Mouse (Mus musculus): ENCODE measurements around the gene F830045P16Rik. TPM values are rescaled to one million over a fixed set of nuclear protein-coding genes. Genes with fewer than 3 reads are reported as not detected.

Gene F830045P16Rik
- total RNA-seq, 2 experiments from 2014 or later = 0.86 to 1.2 TPM

- no peak for DNase-seq (ENCODE audit: low spot score in 2 of 2)
Measured at GRCm38 (mm10) chr2:129546772-129547171, 10.4 kb upstream of the F830045P16Rik start.

- DNase-seq (ENCODE audit: low spot score in 2 of 2) = no peak
Measured at GRCm38 (mm10) chr2:129545596-129545995, 9.2 kb upstream of the F830045P16Rik start.

DNA sequence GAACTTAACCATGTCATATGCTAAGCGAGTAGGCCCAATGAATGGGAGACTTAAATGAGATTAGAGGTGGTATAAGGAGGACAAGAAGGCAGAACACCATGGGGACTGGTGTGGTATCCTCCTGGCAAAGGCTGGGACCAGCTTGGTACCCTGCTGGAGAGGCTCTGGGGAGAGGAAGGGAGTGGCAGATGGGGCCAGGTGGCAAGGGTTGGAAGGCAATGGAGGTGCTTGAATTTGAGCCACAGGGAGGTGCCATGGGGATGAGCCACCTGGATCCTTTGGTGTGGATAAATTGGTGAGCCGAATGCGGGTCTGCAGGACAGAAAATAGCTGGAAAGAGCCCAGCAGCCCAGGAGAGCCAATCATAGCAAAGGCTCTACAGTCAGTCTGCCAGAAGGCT lies 8.5 kb upstream of the F830045P16Rik start:
- no peak for DNase-seq (ENCODE audit: low spot score in 2 of 2)

- DNase-seq (ENCODE audit: low spot score in 2 of 2) = no peak
Measured at GRCm38 (mm10) chr2:129544448-129544847, 8.0 kb upstream of the F830045P16Rik start.

DNA sequence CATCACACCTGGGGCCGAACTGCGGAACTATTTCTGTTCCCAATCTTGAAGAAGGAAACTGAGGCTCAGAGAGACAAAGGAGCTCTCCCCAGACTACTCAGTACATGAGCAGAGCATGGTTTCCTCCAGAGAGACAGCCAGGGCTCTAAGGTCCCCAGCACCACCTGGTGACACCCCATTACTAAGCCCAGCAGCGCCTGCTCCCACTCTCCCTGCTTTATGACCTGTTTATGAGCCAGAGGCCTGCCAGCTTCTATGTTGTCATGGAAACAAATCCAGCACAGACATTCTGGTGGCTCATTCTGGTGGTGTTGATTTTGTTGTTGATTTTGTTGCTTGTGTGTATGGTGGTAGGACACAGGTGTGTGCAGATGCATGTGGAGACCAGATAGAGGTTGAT lies 3.6 kb upstream of the F830045P16Rik start:
- no peak for DNase-seq (ENCODE audit: low spot score in 2 of 2)

GRCm38 (mm10) chr2:129539175-129539574 lies 2.8 kb upstream of the F830045P16Rik start:
- DNase-seq (ENCODE audit: low spot score in 2 of 2) = no peak

GRCm38 (mm10) chr2:129537926-129538325 lies 1.5 kb upstream of the F830045P16Rik start:
- DNase-seq (ENCODE audit: low spot score in 2 of 2) = no peak

DNA sequence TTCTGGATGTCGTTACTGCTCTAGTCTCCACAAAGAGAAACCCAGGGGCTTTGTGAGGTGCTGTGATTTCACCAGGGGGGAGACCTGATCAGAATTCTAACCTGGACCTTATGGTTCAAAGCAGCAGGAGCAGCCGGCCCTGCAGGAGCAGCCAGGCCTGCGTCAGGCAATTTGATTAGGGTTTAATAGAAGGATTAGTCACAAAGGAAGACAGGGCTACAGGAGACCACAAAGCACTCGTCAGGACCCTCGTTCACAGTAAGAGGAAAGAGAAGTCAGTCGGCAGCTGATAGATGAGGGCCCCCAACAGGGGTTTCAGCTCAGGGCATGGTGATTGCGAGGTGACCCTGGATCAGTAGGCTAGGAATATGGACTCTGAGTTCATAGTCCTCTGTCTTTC lies 958 bp upstream of the F830045P16Rik start:
- no peak for DNase-seq (ENCODE audit: low spot score in 2 of 2)

GRCm38 (mm10) chr2:129536926-129537325 lies 524 bp upstream of the F830045P16Rik start:
- DNase-seq (ENCODE audit: low spot score in 2 of 2) = no peak

GRCm38 (mm10) chr2:129534886-129535591 lies 1.4 kb downstream of the F830045P16Rik start:
- DNase-seq (ENCODE audit: low spot score in 2 of 2) = no peak

- DNase-seq (ENCODE audit: low spot score in 2 of 2) = no peak
Measured at GRCm38 (mm10) chr2:129531890-129532289, 4.5 kb downstream of the F830045P16Rik start.

- no peak for DNase-seq (ENCODE audit: low spot score in 2 of 2)
Measured at GRCm38 (mm10) chr2:129531102-129531501, 5.3 kb downstream of the F830045P16Rik start.

DNA sequence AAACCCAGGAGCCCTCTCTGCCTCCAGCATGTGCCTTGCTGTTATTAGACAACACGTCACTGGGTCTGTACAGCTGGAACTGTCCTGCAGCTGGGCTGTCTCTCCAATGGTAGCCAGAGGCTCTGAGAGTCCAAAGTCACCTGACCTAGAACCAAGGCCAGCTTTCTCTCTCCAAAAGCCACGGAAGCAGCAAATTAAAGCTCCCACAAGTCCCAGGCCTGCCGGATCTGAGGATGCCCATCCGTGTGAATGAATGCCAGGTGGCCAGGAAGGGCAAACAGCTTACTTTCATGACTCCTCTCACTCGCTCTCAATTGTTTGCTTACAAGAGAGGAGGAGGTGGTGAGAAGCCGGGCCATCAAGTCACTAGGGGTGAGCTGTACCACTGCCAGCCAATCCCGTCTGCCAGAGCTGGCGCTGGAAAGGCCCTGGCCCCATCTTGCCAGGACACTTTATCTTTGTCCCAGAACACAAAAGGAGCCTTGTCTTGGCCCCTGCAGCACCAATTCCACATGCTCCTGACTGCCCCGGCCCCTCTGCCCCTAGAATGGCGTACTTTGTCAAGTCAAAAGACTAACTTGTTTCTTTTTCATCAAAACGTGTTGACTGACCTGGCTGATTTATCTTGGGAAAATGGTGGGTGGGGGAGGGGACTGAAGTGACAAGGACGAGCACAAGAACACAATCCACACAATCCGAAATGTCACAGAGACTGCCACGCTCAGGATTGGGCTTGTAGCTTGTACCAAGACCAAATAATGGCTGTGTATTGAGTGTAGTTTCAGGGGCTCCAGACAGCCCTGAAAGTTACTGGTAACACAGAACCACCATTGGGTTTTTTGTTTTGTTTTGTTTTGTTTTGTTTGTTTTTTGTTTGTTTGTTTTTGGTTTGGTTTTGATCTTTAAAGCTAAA lies 6.8 kb downstream of the F830045P16Rik start:
- DNase-seq (ENCODE audit: low spot score in 2 of 2) = peak in 1 of 2 experiments; percentile 21

DNA sequence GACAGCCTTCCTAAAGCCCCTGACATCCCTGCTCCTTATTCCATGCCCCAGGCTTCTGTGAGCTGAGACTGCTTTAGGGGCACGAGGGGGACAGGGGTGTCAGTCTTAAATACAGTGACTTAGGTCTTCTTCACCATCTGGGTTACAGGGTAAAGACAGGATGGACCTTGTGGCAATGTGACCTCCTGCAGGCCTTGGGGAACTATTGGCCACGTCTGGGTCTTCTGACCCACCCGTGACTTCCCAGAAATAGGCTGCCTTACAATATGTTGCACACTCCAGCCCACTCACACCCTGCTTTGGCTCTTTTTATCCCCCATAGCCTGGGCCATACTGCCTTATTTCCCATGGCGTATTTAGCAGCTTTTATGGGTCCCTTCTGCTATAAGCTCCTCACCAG lies 8.5 kb downstream of the F830045P16Rik start:
- no peak for DNase-seq (ENCODE audit: low spot score in 2 of 2)

DNA sequence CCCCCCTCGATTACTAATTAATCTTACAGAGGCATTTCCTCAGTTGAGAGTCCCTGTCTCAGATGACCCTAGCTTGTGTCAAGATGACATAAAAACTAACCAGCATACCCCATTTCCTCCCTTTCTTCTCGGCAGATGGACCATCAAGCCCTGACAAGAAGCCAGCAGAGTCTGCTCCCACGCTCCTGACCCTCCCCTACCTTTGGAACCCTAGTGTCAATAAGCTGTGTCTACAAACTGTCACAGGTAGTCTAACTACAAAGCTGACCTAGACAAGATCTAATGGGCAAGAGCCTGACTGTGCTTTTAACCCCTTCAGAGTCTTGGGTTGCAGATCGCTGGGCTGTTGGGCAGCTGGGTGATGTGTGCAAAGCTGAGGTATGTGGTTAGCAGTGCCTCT lies 10.1 kb downstream of the F830045P16Rik start:
- no peak for DNase-seq (ENCODE audit: low spot score in 2 of 2)

- DNase-seq (ENCODE audit: low spot score in 2 of 2) = no peak
Measured at GRCm38 (mm10) chr2:129525644-129526043, 10.8 kb downstream of the F830045P16Rik start.

- no peak for DNase-seq (ENCODE audit: low spot score in 2 of 2)
Measured at GRCm38 (mm10) chr2:129518526-129518925, 17.9 kb downstream of the F830045P16Rik start.

GRCm38 (mm10) chr2:129514923-129515920 lies 21.2 kb downstream of the F830045P16Rik start:
- DNase-seq (ENCODE audit: low spot score in 2 of 2) = no peak

DNA sequence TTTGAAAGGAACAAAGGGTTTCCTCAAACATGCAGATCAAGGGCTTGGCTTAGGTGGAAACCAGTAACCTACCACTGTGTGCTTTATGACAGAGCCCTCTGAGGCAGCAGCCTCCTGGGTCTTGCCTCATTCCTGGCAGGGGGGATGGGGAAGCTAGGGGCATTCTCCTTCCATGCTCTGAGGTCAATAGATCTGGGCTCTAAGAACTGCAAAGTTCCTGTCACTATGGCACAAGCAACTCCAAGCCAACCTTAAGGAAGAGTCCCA lies 22.1 kb downstream of the F830045P16Rik start:
- DNase-seq (ENCODE audit: low spot score in 2 of 2) = no peak

- DNase-seq (ENCODE audit: low spot score in 2 of 2) = no peak
Measured at GRCm38 (mm10) chr2:129513546-129514400, 22.6 kb downstream of the F830045P16Rik start.

All from left cerebral cortex, adult 18-20 months (tissue).